Mouse (Mus musculus): ENCODE measurements at regions not wholly inside any gene's neighbourhood (a gene's known extent, or its start where the extent isn't known, plus 50 kb on each side); places are given as distances from the start of the nearest gene placed in this dataset.
"Not testable (repeated sequence)": the region's sequence is repeated elsewhere in the genome, so short reads cannot be mapped to it uniquely, and the experiment has no call there.

- Histone ChIP-seq H3K4me2 (replicated peaks) (no peak overlapping the region), H3K4me1 (no peaks in the 10 kb centered on the region), H3K27ac (replicated peaks) (no peak overlapping the region), H3K4me3 (no peak overlapping the region), H3K36me3 (no peaks in the 10 kb centered on the region), H3K27me3 (no peaks in the 10 kb centered on the region), H3K9ac (replicated peaks) (no peak overlapping the region), H3K9me3 (no peaks in the 10 kb centered on the region)
- whole genome bisulfite sequencing, result 72% methylated on average over 2 of the region's 2 CpGs
- ATAC-seq (replicated peaks), result peak; percentile 80; the same call in 1 of the 2 replicates
These were observed 61.6 kb upstream of the Tra2b start for GRCm38 (mm10) chr16:22327386-22327785.

- not testable (repeated sequence) for H3K36me3 ChIP-seq; H3K9me3 ChIP-seq; H3K27me3 ChIP-seq; ATAC-seq (replicated peaks); H3K4me2 ChIP-seq (replicated peaks); H3K27ac ChIP-seq (replicated peaks); H3K4me1 ChIP-seq; H3K9ac ChIP-seq (replicated peaks); H3K4me3 ChIP-seq
- 64% methylated on average over 5 of the region's 5 CpGs for WGBS
These were observed 59.4 kb upstream of the Tra2b start for GRCm38 (mm10) chr16:22325161-22325560.

GRCm38 (mm10) chr16:22316251-22316711 is 50.5 kb upstream of the Tra2b start:
- no peaks in the 10 kb centered on the region for H3K36me3 ChIP-seq
- H3K27ac ChIP-seq (replicated peaks), result no peak overlapping the region
- H3K9ac ChIP-seq (replicated peaks), result no peak overlapping the region
- peaks cover 4% of the 10 kb centered on the region; the same call in 1 of the 2 replicates for H3K4me1 ChIP-seq
- H3K9me3 ChIP-seq, result no peaks in the 10 kb centered on the region
- WGBS, result 62% methylated on average over 8 of the region's 8 CpGs
- no peaks in the 10 kb centered on the region for H3K27me3 ChIP-seq
- H3K4me2 ChIP-seq (replicated peaks), result no peak overlapping the region
- no peak overlapping the region for H3K4me3 ChIP-seq
- 0 out of 2 replicates have a peak, but pooled peaks have one; percentile 46 for ATAC-seq (replicated peaks)

All from forebrain, embryonic 15.5 days (tissue).